Mouse (Mus musculus) CD4-positive naive resting alpha-beta T cell, adult 57 days (primary cell): ENCODE measurements around the gene Dlat. TPM values are rescaled to one million over a fixed set of nuclear protein-coding genes. Genes with fewer than 3 reads are reported as not detected.

Experiments used
- total RNA-seq: library from RNA; stranded (reverse); gene quantifications from one replicate; pipeline ENCODE4 v1.2.4, GENCODE M21; 2023

The Dlat gene
- total RNA-seq = 26.2 TPM

GRCm38 (mm10) chr9:50659392-50660217, at the start of gene Dlat:
Dlat (minus strand) TSS chr9:50659780.

GRCm38 (mm10) chr9:50616766-50617603, 42.6 kb downstream of the Dlat start, which contains the start of the genes Pih1d2 and Nkapd1:
Pih1d2 (plus strand) TSS chr9:50617321.
Nkapd1 (minus strand) TSS chr9:50617464.

GRCm38 (mm10) chr9:50603189-50603997, 56.2 kb downstream of the Dlat start, which contains the start of the genes Sdhd and Timm8b:
Sdhd (minus strand) TSS chr9:50603812.
Timm8b (plus strand) TSS chr9:50603910.

Other genes with a start within 250 kb of the Dlat start
- gene Plet1, start 165.3 kb downstream of the Dlat start, total RNA-seq = not detected
- 49.0 TPM for gene Pts, start 131.1 kb downstream of the Dlat start, total RNA-seq
- gene Il18, start 105.0 kb downstream of the Dlat start, total RNA-seq = 1.5 TPM
- gene Bco2, start 104.6 kb downstream of the Dlat start, total RNA-seq = 0.44 TPM
- gene Tex12, start 98.5 kb downstream of the Dlat start, total RNA-seq = not detected
- 57.6 TPM for gene Sdhd, start 56.0 kb downstream of the Dlat start, total RNA-seq
- gene Timm8b, start 55.9 kb downstream of the Dlat start, total RNA-seq = 45.3 TPM
- gene Pih1d2, start 42.5 kb downstream of the Dlat start, total RNA-seq = 0.62 TPM
- gene Nkapd1, start 42.3 kb downstream of the Dlat start, total RNA-seq = 28.4 TPM
- gene Dixdc1, start 79.7 kb upstream of the Dlat start, total RNA-seq = not detected
- not detected for gene 2310030G06Rik, start 86.8 kb upstream of the Dlat start, total RNA-seq
- 2.2 TPM for gene Cryab, start 91.5 kb upstream of the Dlat start, total RNA-seq
- gene Hspb2, start 92.6 kb upstream of the Dlat start, total RNA-seq = not detected
- gene Fdxacb1, start 108.5 kb upstream of the Dlat start, total RNA-seq = 5.1 TPM
- 15.9 TPM for gene Alg9, start 115.2 kb upstream of the Dlat start, total RNA-seq
- 14.8 TPM for gene 1110032A03Rik, start 115.7 kb upstream of the Dlat start, total RNA-seq
- gene Ppp2r1b, start 185.5 kb upstream of the Dlat start, total RNA-seq = 64.2 TPM